ENCODE assay signal across 8 mouse cellular contexts in genomic region chr17:25785281-25785745, GRCm38 (mm10). TPM values are rescaled to one million over a fixed set of nuclear protein-coding genes. Genes with fewer than 3 reads are reported as not detected.
DNase-seq lines count a peak whose midpoint lies in the region; ATAC-seq and TF ChIP-seq lines count a peak whose summit lies in the region.

Gene Haghl, minus strand, starts transcription at chr17:25785673.

- peak; percentile 46; the same call in 1 of the 2 replicates for TF ChIP-seq POLR2A in brain, embryonic 14.5 days (IDR thresholded peaks at IDR 0.05; ENCODE audit: borderline replicate concordance, extremely low read depth, insufficient read depth, insufficient read length, poor library complexity, severe bottlenecking)

- peak within 1 kb of the TSS; percentile 83 for H3ac ChIP-seq in C2C12 (ENCODE audit: control insufficient read depth, insufficient read length, low read depth)

- no peaks in the 10 kb centered on the region for H3K79me3 ChIP-seq in C2C12 (ENCODE audit: low read depth)

- H3K27me3 ChIP-seq in C2C12 (ENCODE audit: control insufficient read depth, insufficient read depth, insufficient read length) = no peaks in the 10 kb centered on the region
- H3K27me3 ChIP-seq in erythroblast, embryonic 14.5 days (ENCODE audit: control insufficient read depth) = no peaks in the 10 kb centered on the region
- no peaks in the 10 kb centered on the region for H3K27me3 ChIP-seq in heart, embryonic 12.5 days (replicated peaks)
- H3K27me3 ChIP-seq in kidney, postnatal 0 days (ENCODE audit: insufficient read depth, low read length) = no peaks in the 10 kb centered on the region
- H3K27me3 ChIP-seq in liver, embryonic 11.5 days (replicated peaks; ENCODE audit: control insufficient read depth, insufficient read depth, low read length) = no peaks in the 10 kb centered on the region
- no peaks in the 10 kb centered on the region for H3K27me3 ChIP-seq in stomach, embryonic 14.5 days (ENCODE audit: control insufficient read depth, insufficient read depth, low read length)

- no peak for TF ChIP-seq CTCF in C2C12 (IDR thresholded peaks at IDR 0.05; ENCODE audit: control insufficient read depth, insufficient read depth, insufficient read length)
- no peak for TF ChIP-seq CTCF in brain, embryonic 14.5 days (IDR thresholded peaks at IDR 0.05; ENCODE audit: borderline replicate concordance, extremely low read depth, insufficient read depth, insufficient read length)
- TF ChIP-seq CTCF in kidney, postnatal 0 days (IDR thresholded peaks at IDR 0.05; ENCODE audit: low read depth) = peak; percentile 25; the same call in 1 of the 2 replicates

- peaks cover 24% of the 10 kb centered on the region for H3K36me3 ChIP-seq in C2C12 (ENCODE audit: control insufficient read depth, insufficient read depth)
- H3K36me3 ChIP-seq in erythroblast, embryonic 14.5 days (ENCODE audit: control insufficient read depth) = peaks cover 69% of the 10 kb centered on the region
- H3K36me3 ChIP-seq in heart, embryonic 12.5 days = peaks cover 63% of the 10 kb centered on the region
- H3K36me3 ChIP-seq in kidney, postnatal 0 days (ENCODE audit: insufficient read depth, low read length) = peaks cover 28% of the 10 kb centered on the region
- H3K36me3 ChIP-seq in liver, embryonic 11.5 days (ENCODE audit: control insufficient read depth, insufficient read depth, low read length) = peaks cover 22% of the 10 kb centered on the region
- peaks cover 37% of the 10 kb centered on the region for H3K36me3 ChIP-seq in stomach, embryonic 14.5 days (ENCODE audit: control insufficient read depth, insufficient read depth, low read length)

- H3K4me2 ChIP-seq in heart, embryonic 12.5 days = peak within 1 kb of the TSS; percentile 84
- H3K4me2 ChIP-seq in kidney, postnatal 0 days (ENCODE audit: low read length) = peak within 1 kb of the TSS; percentile 83
- H3K4me2 ChIP-seq in liver, embryonic 11.5 days = peak within 1 kb of the TSS; percentile 92
- peak within 1 kb of the TSS; percentile 92 for H3K4me2 ChIP-seq in stomach, embryonic 14.5 days (replicated peaks; ENCODE audit: low read depth, low read length)

- H3K79me2 ChIP-seq in C2C12 (ENCODE audit: control insufficient read depth, insufficient read depth) = peaks cover 15% of the 10 kb centered on the region

- peak within 1 kb of the TSS; percentile 53 for H3K4me3 ChIP-seq in C2C12 (ENCODE audit: insufficient read depth, poor library complexity, severe bottlenecking)
- H3K4me3 ChIP-seq in erythroblast, embryonic 14.5 days (replicated peaks) = peak within 1 kb of the TSS; percentile 82
- peak within 1 kb of the TSS; percentile 75 for H3K4me3 ChIP-seq in heart, embryonic 12.5 days
- peak within 1 kb of the TSS; percentile 63 for H3K4me3 ChIP-seq in kidney, postnatal 0 days (replicated peaks; ENCODE audit: low read depth, low read length)
- H3K4me3 ChIP-seq in liver, embryonic 11.5 days (ENCODE audit: low read depth, low read length) = peak within 1 kb of the TSS; percentile 73
- H3K4me3 ChIP-seq in stomach, embryonic 14.5 days (ENCODE audit: low read depth, low read length) = peak within 1 kb of the TSS; percentile 67

- peak within 1 kb of the TSS; percentile 90 for H3K9ac ChIP-seq in heart, embryonic 12.5 days
- peak within 1 kb of the TSS; percentile 59 for H3K9ac ChIP-seq in kidney, postnatal 0 days (ENCODE audit: low read depth, low read length)
- peak within 1 kb of the TSS; percentile 76 for H3K9ac ChIP-seq in liver, embryonic 11.5 days (ENCODE audit: low read depth, low read length)
- H3K9ac ChIP-seq in stomach, embryonic 14.5 days (replicated peaks; ENCODE audit: low read depth, low read length) = peak within 1 kb of the TSS; percentile 43

- under 1% methylated on average over 23 of the region's 23 CpGs for WGBS in heart, embryonic 12.5 days
- under 1% methylated on average over 23 of the region's 23 CpGs for WGBS in kidney, postnatal 0 days
- WGBS in liver, embryonic 11.5 days = under 1% methylated on average over 23 of the region's 23 CpGs
- 1% methylated on average over 23 of the region's 23 CpGs for WGBS in stomach, embryonic 14.5 days

- peak; percentile 89 for ATAC-seq in heart, embryonic 12.5 days (ENCODE audit: insufficient number of reproducible peaks, low FRiP score)
- peak; percentile 76 for ATAC-seq in kidney, postnatal 0 days (replicated peaks; ENCODE audit: low FRiP score, low read depth)
- ATAC-seq in liver, embryonic 11.5 days (replicated peaks; ENCODE audit: low FRiP score) = peak; percentile 78
- ATAC-seq in stomach, embryonic 14.5 days (ENCODE audit: insufficient number of reproducible peaks, insufficient read depth, low FRiP score, low read depth) = peak; percentile 80

- peak; percentile 98 for DNase-seq in brain, embryonic 14.5 days (ENCODE audit: low read depth)
- DNase-seq in kidney, postnatal 0 days (ENCODE audit: low spot score) = peak; percentile 98
- DNase-seq in liver, embryonic 11.5 days (ENCODE audit: low spot score) = peak; percentile 96
- peak; percentile 99 for DNase-seq in naive thymus-derived CD4-positive, alpha-beta T cell, adult 2 months (ENCODE audit: low read depth)

- peaks cover 25% of the 10 kb centered on the region for H3K4me1 ChIP-seq in erythroblast, embryonic 14.5 days (ENCODE audit: control insufficient read depth)
- peaks cover 24% of the 10 kb centered on the region for H3K4me1 ChIP-seq in heart, embryonic 12.5 days (replicated peaks)
- peaks cover 10% of the 10 kb centered on the region; the same call in 1 of the 2 replicates for H3K4me1 ChIP-seq in kidney, postnatal 0 days (replicated peaks; ENCODE audit: insufficient read depth, low read length)
- H3K4me1 ChIP-seq in liver, embryonic 11.5 days (replicated peaks; ENCODE audit: control insufficient read depth, insufficient read depth, low read length) = peaks cover 9% of the 10 kb centered on the region
- H3K4me1 ChIP-seq in stomach, embryonic 14.5 days (ENCODE audit: control insufficient read depth, insufficient read depth, low read length) = peaks cover 8% of the 10 kb centered on the region

- no peaks in the 10 kb centered on the region for H3K9me3 ChIP-seq in erythroblast, embryonic 14.5 days (ENCODE audit: control insufficient read depth, low read length)
- H3K9me3 ChIP-seq in heart, embryonic 12.5 days (replicated peaks) = no peaks in the 10 kb centered on the region
- no peaks in the 10 kb centered on the region for H3K9me3 ChIP-seq in kidney, postnatal 0 days (replicated peaks; ENCODE audit: low read length)
- H3K9me3 ChIP-seq in liver, embryonic 11.5 days (ENCODE audit: control insufficient read depth, low read length) = no peaks in the 10 kb centered on the region
- H3K9me3 ChIP-seq in stomach, embryonic 14.5 days (ENCODE audit: control insufficient read depth, low read depth, low read length) = no peaks in the 10 kb centered on the region

- H3K27ac ChIP-seq in heart, embryonic 12.5 days (ENCODE audit: poor library complexity, severe bottlenecking) = peak within 1 kb of the TSS; percentile 90
- peak within 1 kb of the TSS; percentile 67; the same call in 1 of the 2 replicates for H3K27ac ChIP-seq in kidney, postnatal 0 days
- peak within 1 kb of the TSS; percentile 73 for H3K27ac ChIP-seq in liver, embryonic 11.5 days (ENCODE audit: low read depth, low read length)
- peak within 1 kb of the TSS; percentile 77 for H3K27ac ChIP-seq in stomach, embryonic 14.5 days (ENCODE audit: low read length)

TF ChIP-seq in C2C12, 6 proteins besides CTCF, POLR2A, EP300 and RAD21:
- TF ChIP-seq CEBPB (IDR thresholded peaks at IDR 0.05; ENCODE audit: low read depth) (no peak), MYOD1 (IDR thresholded peaks at IDR 0.05; ENCODE audit: control insufficient read depth, insufficient read length, low read depth) (no peak), MAX (IDR thresholded peaks at IDR 0.05) (no peak), USF1 (IDR thresholded peaks at IDR 0.05; ENCODE audit: low read depth) (no peak), MYOG (IDR thresholded peaks at IDR 0.05; ENCODE audit: control insufficient read depth, extremely low read depth, insufficient read length) (no peak), FOSL1 (IDR thresholded peaks at IDR 0.05; ENCODE audit: insufficient read depth, low read length, poor library complexity, severe bottlenecking) (no peak)

RNA-seq across cellular contexts. Expression of gene Haghl, which starts in this region (rescaled TPM):
- 14.4 TPM for polyA plus RNA-seq in C2C12 (2012; fragmentation: generic; extraction: Trizol)
- 167 and 268 TPM in 2 replicates for polyA plus RNA-seq in brain, embryonic 14.5 days (2012; rRNA removed)
- 0.46 and 0.59 TPM in 2 replicates for polyA plus RNA-seq in erythroblast, embryonic 14.5 days (2012)
- polyA plus RNA-seq in heart, embryonic 12.5 days (2016; fragmentation: Nextera tagmentation; extraction: Ambion mirVana) = 50.5 and 53.2 TPM in 2 replicates
- 79.9 and 80.0 TPM in 2 replicates for polyA plus RNA-seq in kidney, postnatal 0 days (2015; fragmentation: Nextera tagmentation; extraction: Ambion mirVana)
- polyA plus RNA-seq in liver, embryonic 11.5 days (2014; fragmentation: Nextera tagmentation; extraction: Ambion mirVana) = 22.7 and 25.0 TPM in 2 replicates
- 76.8 and 76.9 TPM in 2 replicates for polyA plus RNA-seq in stomach, embryonic 14.5 days (2014; fragmentation: Nextera tagmentation; extraction: Ambion mirVana)

Comparison
In these comparisons a context has a peak if more than half of its experiments do, and no peak if none do; other contexts are left out.
1. Peak in every context shown above with its lines: DNase-seq, ATAC-seq, H3K4me3 ChIP-seq and H3K27ac ChIP-seq.